Mouse (Mus musculus): ENCODE data around the gene Gm11541. TPM values are rescaled to one million over a fixed set of nuclear protein-coding genes. Genes with fewer than 3 reads are reported as not detected.

Gm11541 gene
- 0.15 TPM in 1 of 2 replicates, not detected in the other for polyA plus RNA-seq (2016; fragmentation: Nextera tagmentation; extraction: Ambion mirVana)

DNA sequence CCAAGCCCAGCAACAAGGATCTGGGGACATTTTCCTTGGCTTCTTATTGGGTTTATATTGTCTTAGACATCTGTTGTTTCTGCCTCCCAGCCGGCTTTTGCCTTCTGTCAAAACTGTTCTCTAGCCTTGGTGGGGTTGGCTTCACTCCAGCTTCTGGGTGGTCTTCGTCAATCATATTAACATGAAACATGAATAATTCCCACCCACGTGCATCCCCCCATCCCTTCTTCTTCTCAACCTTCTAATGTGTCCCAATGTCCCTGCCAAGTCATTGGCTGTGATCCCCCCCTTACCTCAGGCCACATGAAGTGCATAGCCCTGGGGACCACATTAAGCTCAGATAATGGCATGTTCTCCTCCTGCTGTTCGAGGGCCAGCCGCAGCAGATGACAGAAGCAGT is at the start of gene Gm11541:
TSS of gene Gm11541 (minus strand) at position 28 of the 400 bp plus-strand sequence.
- Histone ChIP-seq H3K9me3 (no peaks in the 10 kb centered on the region), H3K27me3 (replicated peaks) (no peaks in the 10 kb centered on the region), H3K9ac (no peak within 1 kb of the TSS), H3K4me1 (peaks cover 5% of the 10 kb centered on the region; the same call in 1 of the 2 replicates), H3K27ac (no peak within 1 kb of the TSS), H3K36me3 (no peaks in the 10 kb centered on the region), H3K4me3 (no peak within 1 kb of the TSS), H3K4me2 (replicated peaks) (no peak within 1 kb of the TSS)
- ATAC-seq (ENCODE audit: low FRiP score, low read depth): no peak
- WGBS: 76% methylated on average over 5 of the region's 5 CpGs

DNA sequence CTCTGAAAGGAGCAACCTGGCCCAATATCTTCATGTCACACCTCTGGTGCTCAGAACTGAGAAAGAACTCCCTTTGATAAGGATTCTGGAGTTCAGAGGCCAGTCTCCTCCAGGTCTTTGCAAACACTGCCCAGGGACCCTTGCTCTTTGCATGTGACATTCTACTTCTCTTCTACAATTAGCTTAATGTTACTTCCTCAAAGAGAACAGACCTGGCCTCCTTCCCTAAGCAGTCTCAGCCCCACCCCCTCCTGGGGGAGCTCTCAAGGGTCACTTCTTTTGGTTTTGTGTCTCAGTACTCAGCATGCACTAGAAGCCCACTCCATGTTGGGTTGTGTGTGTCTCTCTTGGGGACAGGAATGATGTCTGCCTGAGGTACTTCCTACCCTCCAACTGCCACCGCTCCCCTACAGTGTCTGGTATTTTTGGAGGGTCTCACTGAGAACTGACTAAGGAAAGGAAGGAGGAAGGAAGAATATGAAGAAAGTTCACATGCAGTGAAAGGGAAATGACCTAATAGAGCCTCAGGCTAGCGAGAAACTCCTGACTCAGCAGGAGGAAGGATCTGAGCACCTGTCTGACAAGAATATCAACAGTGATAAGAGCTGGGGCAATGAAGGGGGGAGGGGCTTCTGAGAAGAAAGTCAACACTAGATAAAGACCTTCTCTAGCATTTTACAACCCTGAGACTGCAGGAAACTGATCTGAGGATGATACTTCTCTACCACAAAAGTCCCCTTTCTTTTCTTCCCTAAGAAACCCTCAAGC is 48.8 kb upstream of the Gm11541 start:
- no peak overlapping the region for H3K27ac ChIP-seq
- H3K27me3 ChIP-seq (replicated peaks): no peaks in the 10 kb centered on the region
- no peak overlapping the region for H3K4me3 ChIP-seq
- no peaks in the 10 kb centered on the region for H3K4me1 ChIP-seq
- 64% methylated on average over 2 of the region's 2 CpGs for WGBS
- no peaks in the 10 kb centered on the region for H3K36me3 ChIP-seq
- no peak overlapping the region for H3K4me2 ChIP-seq (replicated peaks)
- ATAC-seq (ENCODE audit: low FRiP score, low read depth): no peak
- no peak overlapping the region for H3K9ac ChIP-seq
- H3K9me3 ChIP-seq: no peaks in the 10 kb centered on the region

DNA sequence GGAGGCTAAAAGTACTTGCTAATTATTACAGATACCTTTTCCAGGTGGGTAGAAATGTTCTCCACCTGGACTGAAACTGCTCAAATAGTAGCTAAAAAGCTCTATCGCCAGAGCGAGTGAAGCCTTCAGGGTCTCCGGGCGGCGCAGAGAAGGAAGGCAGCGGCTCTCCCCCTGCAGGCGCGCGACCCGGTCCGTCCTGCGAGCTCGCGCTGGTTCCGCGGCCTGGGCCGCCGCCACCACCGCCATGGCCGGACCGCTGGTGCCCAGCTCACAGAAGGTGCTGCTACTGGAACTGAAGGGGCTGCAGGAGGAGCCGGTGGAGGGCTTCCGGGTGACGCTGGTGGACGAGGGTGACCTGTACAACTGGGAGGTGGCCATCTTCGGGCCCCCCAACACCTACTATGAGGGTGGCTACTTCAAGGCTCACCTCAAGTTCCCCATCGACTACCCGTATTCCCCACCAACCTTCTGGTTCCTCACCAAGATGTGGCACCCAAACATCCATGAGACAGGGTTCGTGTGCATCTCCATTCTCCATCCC is 37.5 kb upstream of the Gm11541 start, which contains the start of gene Cdc34b:
TSS of gene Cdc34b (plus strand) at position 51 of the 541 bp plus-strand sequence.
- Histone ChIP-seq H3K27ac (no peak within 1 kb of the TSS), H3K9me3 (no peaks in the 10 kb centered on the region), H3K4me3 (no peak within 1 kb of the TSS), H3K36me3 (no peaks in the 10 kb centered on the region), H3K4me2 (replicated peaks) (no peak within 1 kb of the TSS), H3K27me3 (replicated peaks) (no peaks in the 10 kb centered on the region), H3K9ac (no peak within 1 kb of the TSS), H3K4me1 (no peaks in the 10 kb centered on the region)
- ATAC-seq (ENCODE audit: low FRiP score, low read depth): no peak
- 81% methylated on average over 29 of the region's 29 CpGs for WGBS

DNA sequence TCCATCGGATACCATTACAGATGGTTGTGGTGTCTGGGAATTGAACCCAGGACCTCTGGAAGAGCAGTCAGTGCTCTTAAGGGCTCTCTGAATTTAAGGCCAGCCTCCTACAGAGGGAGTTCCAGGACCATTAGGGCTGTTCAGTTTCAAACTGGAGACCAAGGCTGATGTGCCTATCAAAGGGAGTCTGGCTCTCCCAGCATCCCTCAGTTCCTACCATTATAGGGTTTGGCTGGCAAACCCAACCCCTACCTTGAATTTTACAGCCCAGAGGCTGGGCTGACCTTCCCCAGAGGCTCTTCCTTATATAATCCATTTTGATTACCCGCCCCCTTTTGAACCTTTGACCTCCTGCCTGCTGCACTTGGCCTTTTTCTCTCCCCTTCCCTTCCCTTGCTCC is 31.4 kb upstream of the Gm11541 start:
- ATAC-seq (ENCODE audit: low FRiP score, low read depth): no peak
- no peaks in the 10 kb centered on the region for H3K27me3 ChIP-seq (replicated peaks)
- no peak overlapping the region for H3K27ac ChIP-seq
- WGBS: 64% methylated on average over 2 of the region's 2 CpGs
- no peak overlapping the region for H3K4me3 ChIP-seq
- no peaks in the 10 kb centered on the region for H3K36me3 ChIP-seq
- no peaks in the 10 kb centered on the region for H3K9me3 ChIP-seq
- no peak overlapping the region for H3K9ac ChIP-seq
- H3K4me1 ChIP-seq: no peaks in the 10 kb centered on the region
- H3K4me2 ChIP-seq (replicated peaks): no peak overlapping the region

DNA sequence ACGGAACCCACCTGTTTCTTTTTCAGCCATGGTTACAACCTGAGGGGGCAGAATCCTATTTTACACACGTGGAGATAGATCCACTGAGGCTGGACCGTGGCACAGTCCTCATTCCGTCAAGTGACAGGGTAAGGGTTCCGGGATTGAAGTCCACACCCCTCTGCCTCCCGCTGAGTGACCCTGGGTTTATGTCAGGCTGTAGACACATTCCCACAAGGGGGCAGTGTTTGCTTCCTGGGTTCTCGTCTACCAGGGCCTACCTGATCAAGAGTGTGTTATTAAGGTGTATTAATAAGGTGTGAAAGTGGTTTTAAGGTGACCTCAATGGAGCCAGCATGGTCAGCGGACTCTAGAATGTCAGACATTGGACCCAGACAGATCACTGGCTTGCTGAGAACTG is 28.5 kb upstream of the Gm11541 start:
- Histone ChIP-seq H3K9ac (no peak overlapping the region), H3K27me3 (replicated peaks) (no peaks in the 10 kb centered on the region), H3K36me3 (no peaks in the 10 kb centered on the region), H3K4me3 (no peak overlapping the region), H3K4me2 (replicated peaks) (no peak overlapping the region), H3K4me1 (no peaks in the 10 kb centered on the region), H3K9me3 (no peaks in the 10 kb centered on the region), H3K27ac (no peak overlapping the region)
- no peak for ATAC-seq (ENCODE audit: low FRiP score, low read depth)
- 45% methylated on average over 8 of the region's 8 CpGs for WGBS

DNA sequence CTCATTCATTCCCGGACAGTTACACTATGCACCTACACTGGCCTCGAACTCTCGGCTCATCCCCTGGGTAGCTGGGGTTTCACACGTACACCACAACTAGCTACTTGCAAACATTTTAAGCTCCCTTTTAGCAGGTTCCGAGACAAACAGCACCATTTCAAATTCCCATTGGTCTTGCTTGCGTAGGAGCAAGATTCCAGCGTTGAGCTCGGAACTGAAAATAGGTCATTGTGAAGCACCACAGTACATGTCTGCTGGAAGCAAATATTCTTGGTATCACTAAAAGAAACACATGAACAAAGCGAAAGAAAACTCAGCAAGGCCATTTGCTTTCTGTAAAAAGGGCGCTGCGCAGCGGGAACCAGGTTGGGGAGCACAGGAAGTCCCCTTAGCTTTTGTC is 26.9 kb upstream of the Gm11541 start:
- Histone ChIP-seq H3K4me3 (no peak overlapping the region), H3K27me3 (replicated peaks) (no peaks in the 10 kb centered on the region), H3K9ac (no peak overlapping the region), H3K4me1 (no peaks in the 10 kb centered on the region), H3K27ac (no peak overlapping the region), H3K36me3 (no peaks in the 10 kb centered on the region), H3K9me3 (no peaks in the 10 kb centered on the region), H3K4me2 (replicated peaks) (no peak overlapping the region)
- ATAC-seq (ENCODE audit: low FRiP score, low read depth): no peak
- WGBS: 90% methylated on average over 12 of the region's 12 CpGs

DNA sequence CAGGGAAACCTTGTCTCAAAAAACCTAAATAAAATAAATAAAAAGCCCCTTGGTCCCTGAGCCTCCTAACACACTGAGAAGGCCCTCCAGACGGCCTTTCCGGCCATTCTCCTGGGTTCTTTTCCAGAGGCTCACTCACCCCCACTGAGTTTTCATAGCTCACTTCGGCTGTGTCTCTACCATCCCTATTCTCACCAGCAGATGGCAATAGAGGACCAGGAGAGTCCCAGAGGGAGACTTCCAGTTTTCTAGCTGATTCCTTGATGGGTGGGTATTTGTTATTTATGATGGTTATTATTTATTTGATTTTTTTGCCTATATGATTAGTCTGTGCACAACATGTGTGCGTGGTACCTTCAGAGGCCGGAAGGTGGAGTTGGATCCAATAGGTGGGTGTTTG is 26.0 kb upstream of the Gm11541 start:
- Histone ChIP-seq H3K4me2 (replicated peaks) (no peak overlapping the region), H3K27me3 (replicated peaks) (no peaks in the 10 kb centered on the region), H3K9ac (no peak overlapping the region), H3K36me3 (no peaks in the 10 kb centered on the region), H3K9me3 (no peaks in the 10 kb centered on the region), H3K4me3 (no peak overlapping the region), H3K4me1 (no peaks in the 10 kb centered on the region), H3K27ac (no peak overlapping the region)
- WGBS: 42% methylated on average over 5 of the region's 5 CpGs
- no peak for ATAC-seq (ENCODE audit: low FRiP score, low read depth)

DNA sequence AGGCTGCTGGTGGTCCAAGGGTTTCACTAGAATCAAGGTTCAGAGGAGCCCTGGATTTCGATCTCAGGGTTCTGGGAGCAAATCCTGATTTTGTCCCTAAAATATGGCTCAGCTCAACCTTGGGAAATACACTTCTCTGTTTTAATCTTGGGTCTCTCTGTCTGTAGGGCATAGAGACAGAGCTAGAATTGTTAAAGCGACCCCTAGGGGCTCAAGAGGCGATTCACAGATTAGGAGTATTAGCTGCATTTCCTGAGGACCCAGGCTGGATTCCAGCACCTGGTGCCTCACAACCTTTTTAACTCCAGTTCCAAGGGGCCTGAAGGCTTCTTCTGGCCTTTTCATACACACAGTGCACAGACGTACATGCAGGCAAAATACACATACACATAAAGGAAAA is 25.3 kb upstream of the Gm11541 start:
- H3K4me2 ChIP-seq (replicated peaks): no peak overlapping the region
- H3K27me3 ChIP-seq (replicated peaks): no peaks in the 10 kb centered on the region
- no peak overlapping the region for H3K4me3 ChIP-seq
- H3K27ac ChIP-seq: no peak overlapping the region
- H3K4me1 ChIP-seq: no peaks in the 10 kb centered on the region
- no peak overlapping the region for H3K9ac ChIP-seq
- no peaks in the 10 kb centered on the region for H3K9me3 ChIP-seq
- 33% methylated on average over 4 of the region's 4 CpGs for WGBS
- no peak for ATAC-seq (ENCODE audit: low FRiP score, low read depth)
- no peaks in the 10 kb centered on the region for H3K36me3 ChIP-seq

DNA sequence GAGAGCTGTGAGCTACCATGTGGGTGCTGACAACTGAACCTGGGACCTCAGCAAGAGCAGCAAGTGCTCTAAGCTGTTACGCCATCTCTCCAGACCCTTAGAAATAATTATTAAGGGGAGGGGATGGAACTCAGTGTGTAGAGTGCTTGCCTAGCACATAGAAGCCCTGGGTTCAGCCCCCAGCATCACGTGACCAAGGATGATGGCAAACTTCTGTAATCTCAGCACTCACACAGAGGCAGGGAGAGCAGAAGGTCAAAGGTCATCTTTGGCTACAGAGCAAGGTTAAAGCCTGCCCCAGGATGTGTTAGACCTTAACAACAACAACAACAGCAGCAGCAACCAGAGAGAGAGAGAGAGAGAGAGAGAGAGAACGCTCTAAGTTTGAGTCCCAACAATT is 24.2 kb upstream of the Gm11541 start:
- Histone ChIP-seq H3K36me3 (no peaks in the 10 kb centered on the region), H3K27ac (no peak overlapping the region), H3K4me3 (no peak overlapping the region), H3K4me2 (replicated peaks) (no peak overlapping the region), H3K4me1 (no peaks in the 10 kb centered on the region), H3K9ac (no peak overlapping the region), H3K27me3 (replicated peaks) (no peaks in the 10 kb centered on the region), H3K9me3 (no peaks in the 10 kb centered on the region)
- 84% methylated on average over 3 of the region's 3 CpGs for WGBS
- ATAC-seq (ENCODE audit: low FRiP score, low read depth): no peak

DNA sequence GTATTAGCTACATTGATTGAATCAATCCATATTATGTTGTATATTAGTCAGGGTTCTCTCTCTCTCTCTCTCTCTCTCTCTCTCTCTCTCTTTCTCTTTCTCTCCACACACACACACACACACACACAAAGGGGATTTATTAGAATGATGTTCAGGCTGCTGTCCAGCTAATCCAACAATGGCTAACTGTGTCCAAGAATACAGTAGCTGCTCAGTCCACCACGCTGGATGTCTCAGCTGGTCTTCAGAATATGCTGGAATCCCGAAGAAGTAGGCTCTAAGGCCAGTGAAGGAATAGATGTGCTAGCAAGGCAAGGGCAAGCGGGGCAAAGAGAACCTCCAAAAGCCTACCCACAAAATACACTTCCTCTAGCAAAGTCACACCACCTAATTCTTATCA is 23.0 kb upstream of the Gm11541 start:
- Histone ChIP-seq H3K4me2 (replicated peaks) (no peak overlapping the region), H3K27me3 (replicated peaks) (no peaks in the 10 kb centered on the region), H3K27ac (no peak overlapping the region), H3K4me3 (no peak overlapping the region), H3K36me3 (no peaks in the 10 kb centered on the region), H3K9ac (no peak overlapping the region), H3K9me3 (no peaks in the 10 kb centered on the region), H3K4me1 (no peaks in the 10 kb centered on the region)
- WGBS: 80% methylated on average over 3 of the region's 3 CpGs
- ATAC-seq (ENCODE audit: low FRiP score, low read depth): no peak

DNA sequence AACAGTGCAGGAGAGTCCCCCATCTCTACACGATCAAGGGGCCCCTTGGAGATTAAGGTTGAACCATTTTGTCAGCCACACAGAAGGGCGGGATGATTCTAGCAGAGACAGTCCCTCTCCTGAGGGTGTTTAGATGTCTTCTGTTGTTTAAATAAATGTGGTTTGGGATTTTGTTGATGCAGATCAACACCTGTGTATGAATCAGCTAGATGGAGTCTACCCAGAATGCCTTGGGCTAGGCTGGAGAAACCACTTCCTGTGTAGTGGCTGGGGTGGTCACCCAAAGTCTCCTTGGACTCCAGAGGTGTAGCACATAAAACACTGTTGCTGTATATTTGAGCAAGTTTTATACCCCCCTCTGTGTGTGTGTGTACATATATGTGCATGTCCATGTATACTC is 14.9 kb upstream of the Gm11541 start:
- Histone ChIP-seq H3K4me2 (replicated peaks) (no peak overlapping the region), H3K4me3 (no peak overlapping the region), H3K36me3 (no peaks in the 10 kb centered on the region), H3K9me3 (no peaks in the 10 kb centered on the region), H3K4me1 (peaks cover 10% of the 10 kb centered on the region; the same call in 1 of the 2 replicates), H3K27me3 (replicated peaks) (no peaks in the 10 kb centered on the region), H3K9ac (no peak overlapping the region), H3K27ac (no peak overlapping the region)
- no peak for ATAC-seq (ENCODE audit: low FRiP score, low read depth)
- WGBS: 80% methylated on average over 2 of the region's 2 CpGs

DNA sequence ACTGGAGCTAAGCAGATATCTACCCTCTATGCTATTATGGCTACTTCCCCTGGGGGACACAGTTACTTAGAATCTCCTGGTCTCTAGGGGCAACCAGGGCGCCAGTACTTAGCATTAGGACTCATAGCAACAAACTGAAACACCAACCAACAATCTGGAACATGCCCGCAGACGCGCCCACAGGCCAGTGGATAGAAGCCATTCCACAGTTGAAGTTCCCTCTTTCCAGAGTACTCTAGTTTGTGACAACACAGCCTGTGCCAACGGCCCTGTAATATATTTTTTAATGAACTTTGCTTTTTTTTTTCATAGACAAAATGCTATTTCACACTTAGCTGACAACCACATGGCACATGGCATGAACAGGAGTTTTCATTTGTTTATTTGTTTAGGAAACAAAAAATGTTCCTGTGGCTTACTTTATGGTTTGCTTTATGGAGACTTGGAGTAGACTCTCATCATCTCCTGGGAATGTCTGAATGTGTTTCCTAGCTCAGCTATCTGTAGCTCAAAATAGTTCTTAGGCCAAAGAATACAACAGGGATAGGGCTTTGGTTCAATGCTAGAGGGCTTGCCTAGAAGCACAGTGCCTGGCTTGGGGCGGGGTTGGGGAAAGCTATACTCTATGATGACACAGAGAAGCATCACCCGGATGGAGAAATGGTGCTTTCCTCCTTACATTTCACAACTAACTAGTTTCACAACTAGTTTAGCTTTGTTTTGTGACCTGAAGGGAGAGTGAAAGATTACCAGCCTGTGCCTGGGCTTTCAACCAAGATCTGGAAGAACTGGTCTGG is 14.0 kb upstream of the Gm11541 start:
- H3K36me3 ChIP-seq: no peaks in the 10 kb centered on the region
- no peak for ATAC-seq (ENCODE audit: low FRiP score, low read depth)
- WGBS: 89% methylated on average over 7 of the region's 7 CpGs

More for the DNA sequence above, 14.0 kb upstream of the Gm11541 start:
- H3K27ac ChIP-seq: no peak overlapping the region
- H3K4me2 ChIP-seq (replicated peaks): no peak overlapping the region
- H3K4me1 ChIP-seq: peaks cover 10% of the 10 kb centered on the region; the same call in 1 of the 2 replicates
- no peak overlapping the region for H3K4me3 ChIP-seq
- no peak overlapping the region for H3K9ac ChIP-seq
- no peaks in the 10 kb centered on the region for H3K9me3 ChIP-seq
- no peaks in the 10 kb centered on the region for H3K27me3 ChIP-seq (replicated peaks)

Data from neural tube, embryonic 12.5 days (tissue).